23 mouse cellular contexts compared by ENCODE assay signal in the genomic region with DNA sequence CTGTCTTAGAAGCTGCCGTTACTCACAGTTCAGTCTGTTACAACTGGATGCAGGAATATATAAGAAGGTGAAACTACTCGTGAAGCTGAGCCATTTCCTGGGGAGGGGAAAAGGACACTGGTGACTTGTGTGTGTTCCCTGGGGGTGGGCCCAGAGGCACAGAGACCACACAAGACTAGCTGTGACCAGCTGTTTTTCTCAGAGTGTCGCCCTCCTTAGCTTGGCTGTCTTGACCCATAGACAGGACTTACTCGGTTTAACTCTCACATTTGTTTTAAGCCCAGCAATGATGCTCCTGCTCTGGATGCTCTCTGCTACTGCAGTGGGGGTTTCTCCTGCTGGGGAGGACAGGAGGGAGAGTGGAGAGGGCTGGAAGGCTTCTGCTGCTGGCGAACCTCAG. TPM values are rescaled to one million over a fixed set of nuclear protein-coding genes. Genes with fewer than 3 reads are reported as not detected.
DNase-seq lines count a peak whose midpoint lies in the region; ATAC-seq and TF ChIP-seq lines count a peak whose summit lies in the region.
"Had no signal": no experiment of that assay in that cellular context is flagged by ENCODE, and none has a peak within 500 bp of the region (broad histone marks: within the 10 kb centered on the region; RNA-seq: fewer than 3 reads in every experiment).

No protein-coding gene starts in this region.

- no peaks in the 10 kb centered on the region for H3K27me3 ChIP-seq in forebrain, postnatal 0 days (ENCODE audit: insufficient read depth, low read length)
- no peaks in the 10 kb centered on the region for H3K27me3 ChIP-seq in forebrain, embryonic 11.5 days (ENCODE audit: control insufficient read depth, insufficient read depth, low read length)
- no peaks in the 10 kb centered on the region for H3K27me3 ChIP-seq in neural tube, embryonic 13.5 days
- no peaks in the 10 kb centered on the region for H3K27me3 ChIP-seq in limb, embryonic 11.5 days (ENCODE audit: control insufficient read depth, insufficient read depth, low read length)
- H3K27me3 ChIP-seq: embryonic facial prominence, embryonic 13.5 days; heart, embryonic 15.5 days; hindbrain, embryonic 15.5 days; liver, embryonic 12.5 days had no signal

- DNase-seq in forebrain, postnatal 0 days: no peak
- no peak for DNase-seq in forebrain, embryonic 11.5 days (ENCODE audit: low spot score)
- no peak for DNase-seq in neural tube, embryonic 10.5 days (ENCODE audit: extremely low spot score, low spot score)
- peak; percentile 31 for DNase-seq in limb, embryonic 11.5 days (ENCODE audit: low spot score)
- no peak for DNase-seq in gastrocnemius, postnatal 10 days
- DNase-seq: adrenal gland, adult 8-10 months; cerebellum, adult 18-20 months; cerebellum, postnatal 14 days; heart, postnatal 4 days; kidney, adult 2 months; lung, adult 18-20 months; lung, postnatal 4 days; right cerebral cortex, adult 18-20 months had no signal

- peaks cover 10% of the 10 kb centered on the region; the same call in 1 of the 2 replicates for H3K4me1 ChIP-seq in forebrain, postnatal 0 days (ENCODE audit: insufficient read depth)
- peaks cover 1% of the 10 kb centered on the region; the same call in 1 of the 2 replicates for H3K4me1 ChIP-seq in forebrain, embryonic 11.5 days (replicated peaks; ENCODE audit: control insufficient read depth, insufficient read depth, low read length)
- peaks cover 32% of the 10 kb centered on the region for H3K4me1 ChIP-seq in neural tube, embryonic 13.5 days (replicated peaks)
- peaks cover 21% of the 10 kb centered on the region for H3K4me1 ChIP-seq in limb, embryonic 11.5 days (ENCODE audit: control insufficient read depth, insufficient read depth, low read length)

- WGBS in forebrain, postnatal 0 days: 40% methylated on average over 5 of the region's 5 CpGs
- 31% methylated on average over 5 of the region's 5 CpGs for WGBS in forebrain, embryonic 11.5 days
- 48% methylated on average over 5 of the region's 5 CpGs for WGBS in neural tube, embryonic 13.5 days
- 40% methylated on average over 5 of the region's 5 CpGs for WGBS in limb, embryonic 11.5 days

- no peak; the same call in 1 of the 2 replicates for ATAC-seq in forebrain, postnatal 0 days
- ATAC-seq in forebrain, embryonic 11.5 days (replicated peaks; ENCODE audit: low FRiP score): no peak
- no peak for ATAC-seq in neural tube, embryonic 13.5 days (ENCODE audit: low read depth)
- no peak for ATAC-seq in limb, embryonic 11.5 days (ENCODE audit: insufficient number of reproducible peaks, low FRiP score, low TSS enrichment, low read depth)
- no peak for ATAC-seq in activated CD4-positive, CD25-positive, alpha-beta regulatory T cell, adult 4 months
- ATAC-seq: CD4-positive, CD25-positive, alpha-beta regulatory T cell, adult 4 months; liver, embryonic 12.5 days had no signal

- no peaks in the 10 kb centered on the region for H3K9me3 ChIP-seq in forebrain, postnatal 0 days (ENCODE audit: low read length)
- no peaks in the 10 kb centered on the region for H3K9me3 ChIP-seq in forebrain, embryonic 11.5 days (ENCODE audit: control insufficient read depth, low read length)
- H3K9me3 ChIP-seq in neural tube, embryonic 13.5 days: no peaks in the 10 kb centered on the region
- no peaks in the 10 kb centered on the region for H3K9me3 ChIP-seq in limb, embryonic 11.5 days (ENCODE audit: control insufficient read depth, low read length)
- H3K9me3 ChIP-seq: embryonic facial prominence, embryonic 13.5 days; heart, embryonic 15.5 days; hindbrain, embryonic 15.5 days; liver, embryonic 12.5 days had no signal

- H3K4me3 ChIP-seq in forebrain, postnatal 0 days (ENCODE audit: low read depth, low read length): no peak overlapping the region
- no peak overlapping the region for H3K4me3 ChIP-seq in forebrain, embryonic 11.5 days (ENCODE audit: low read depth, low read length)
- H3K4me3 ChIP-seq in neural tube, embryonic 13.5 days: no peak overlapping the region
- H3K4me3 ChIP-seq in limb, embryonic 11.5 days (ENCODE audit: low read depth, low read length): no peak overlapping the region
- H3K4me3 ChIP-seq: embryonic facial prominence, embryonic 13.5 days; erythroblast, embryonic 14.5 days; heart, embryonic 15.5 days; hindbrain, embryonic 15.5 days; left cerebral cortex, adult 2 months; liver, embryonic 12.5 days had no signal

- no peak for TF ChIP-seq CTCF in forebrain, postnatal 0 days (IDR thresholded peaks at IDR 0.05; ENCODE audit: low read depth)

- H3K36me3 ChIP-seq in forebrain, postnatal 0 days (ENCODE audit: insufficient read depth): no peaks in the 10 kb centered on the region
- H3K36me3 ChIP-seq in forebrain, embryonic 11.5 days (ENCODE audit: control insufficient read depth, insufficient read depth, low read length): no peaks in the 10 kb centered on the region
- H3K36me3 ChIP-seq in neural tube, embryonic 13.5 days: no peaks in the 10 kb centered on the region
- H3K36me3 ChIP-seq in limb, embryonic 11.5 days (ENCODE audit: control insufficient read depth, insufficient read depth, low read length): no peaks in the 10 kb centered on the region
- H3K36me3 ChIP-seq: heart, embryonic 15.5 days; hindbrain, embryonic 15.5 days had no signal

- no peak overlapping the region for H3K4me2 ChIP-seq in forebrain, postnatal 0 days (ENCODE audit: low read depth)
- no peak overlapping the region for H3K4me2 ChIP-seq in forebrain, embryonic 11.5 days (ENCODE audit: low read depth, low read length, severe bottlenecking)
- H3K4me2 ChIP-seq in neural tube, embryonic 13.5 days: no peak overlapping the region
- H3K4me2 ChIP-seq in limb, embryonic 11.5 days (ENCODE audit: low read depth, severe bottlenecking): no peak overlapping the region
- H3K4me2 ChIP-seq: embryonic facial prominence, embryonic 13.5 days; heart, embryonic 15.5 days; hindbrain, embryonic 15.5 days; liver, embryonic 12.5 days had no signal

- no peak overlapping the region for H3K9ac ChIP-seq in forebrain, postnatal 0 days
- H3K9ac ChIP-seq in forebrain, embryonic 11.5 days (ENCODE audit: low read length): no peak overlapping the region
- 0 out of 2 replicates have a peak overlapping the region, but pooled peaks have one; percentile 8 for H3K9ac ChIP-seq in neural tube, embryonic 13.5 days
- H3K9ac ChIP-seq in limb, embryonic 11.5 days (ENCODE audit: low read length): no peak overlapping the region; the same call in 1 of the 2 replicates
- H3K9ac ChIP-seq: embryonic facial prominence, embryonic 13.5 days; heart, embryonic 15.5 days; hindbrain, embryonic 15.5 days; liver, embryonic 12.5 days had no signal

- peak overlapping the region; percentile 47; the same call in 1 of the 2 replicates for H3K27ac ChIP-seq in forebrain, postnatal 0 days (ENCODE audit: low read depth, low read length)
- H3K27ac ChIP-seq in forebrain, embryonic 11.5 days (ENCODE audit: low read depth, low read length): no peak overlapping the region
- H3K27ac ChIP-seq in neural tube, embryonic 13.5 days (replicated peaks): peak overlapping the region; percentile 18; the same call in 1 of the 2 replicates
- H3K27ac ChIP-seq in limb, embryonic 11.5 days (replicated peaks; ENCODE audit: low read depth, low read length): no peak overlapping the region
- H3K27ac ChIP-seq: embryonic facial prominence, embryonic 13.5 days; heart, embryonic 15.5 days; hindbrain, embryonic 15.5 days; kidney, postnatal 0 days; left cerebral cortex, adult 2 months; liver, embryonic 12.5 days had no signal

RNA-seq across cellular contexts. Expression of gene Anapc16, which starts 30.1 kb away (rescaled TPM):
- total RNA-seq in forebrain, postnatal 0 days (2014; rRNA removed): 98.6 and 115 TPM in 2 replicates
- 109 and 117 TPM in 2 replicates for polyA plus RNA-seq in forebrain, postnatal 0 days (2015; fragmentation: Nextera tagmentation; extraction: Ambion mirVana)
- polyA plus RNA-seq in forebrain, embryonic 11.5 days (2014; fragmentation: Nextera tagmentation; extraction: Ambion mirVana): 94.6 and 99.4 TPM in 2 replicates
- 98.1 and 118 TPM in 2 replicates for polyA plus RNA-seq in neural tube, embryonic 13.5 days (2015; fragmentation: Nextera tagmentation; extraction: Ambion mirVana)
- 111 and 112 TPM in 2 replicates for polyA plus RNA-seq in limb, embryonic 11.5 days (2014; fragmentation: Nextera tagmentation; extraction: Ambion mirVana)
- polyA plus RNA-seq in activated CD4-positive, CD25-positive, alpha-beta regulatory T cell, adult 4 months (2017; shearing (Covaris generic)): 100 to 1,000 TPM in 1 of 2 experiments, 10 to 100 TPM in 1; 89.7 to 110 TPM
- total RNA-seq in gastrocnemius, postnatal 10 days (2021): 10 to 100 TPM; 39.7 to 40.1 TPM

RNA-seq across cellular contexts. Expression of gene Ascc1, which starts 30.5 kb away (rescaled TPM):
- 20.0 and 24.3 TPM in 2 replicates for total RNA-seq in forebrain, postnatal 0 days (2014; rRNA removed)
- polyA plus RNA-seq in forebrain, postnatal 0 days (2015; fragmentation: Nextera tagmentation; extraction: Ambion mirVana): 43.8 and 50.5 TPM in 2 replicates
- 35.8 and 38.4 TPM in 2 replicates for polyA plus RNA-seq in forebrain, embryonic 11.5 days (2014; fragmentation: Nextera tagmentation; extraction: Ambion mirVana)
- 41.7 and 44.5 TPM in 2 replicates for polyA plus RNA-seq in neural tube, embryonic 13.5 days (2015; fragmentation: Nextera tagmentation; extraction: Ambion mirVana)
- 45.2 and 46.7 TPM in 2 replicates for polyA plus RNA-seq in limb, embryonic 11.5 days (2014; fragmentation: Nextera tagmentation; extraction: Ambion mirVana)
- polyA plus RNA-seq in activated CD4-positive, CD25-positive, alpha-beta regulatory T cell, adult 4 months (2017; shearing (Covaris generic)): 10 to 100 TPM; 49.6 to 50.2 TPM
- total RNA-seq in gastrocnemius, postnatal 10 days (2021): 10 to 100 TPM; 12.4 to 13.5 TPM

Comparison
In these comparisons a context has a peak if more than half of its experiments do, and no peak if none do; other contexts are left out.
1. H3K27ac ChIP-seq: peak in forebrain, postnatal 0 days (single experiment) and neural tube, embryonic 13.5 days (single experiment); none in forebrain, embryonic 11.5 days (single experiment) and limb, embryonic 11.5 days (single experiment).